ENCODE assay signal across 7 mouse cellular contexts in genomic region chr11:115514238-115514663, GRCm38 (mm10). TPM values are rescaled to one million over a fixed set of nuclear protein-coding genes. Genes with fewer than 3 reads are reported as not detected.
A peak's percentile ranks its signal among the peaks of the same experiment; 100 is the strongest.
DNase-seq lines count a peak whose midpoint lies in the region; ATAC-seq lines count a peak whose summit lies in the region.

Gene Jpt1, minus strand, starts transcription at chr11:115514387.

- peak within 1 kb of the TSS; percentile 98 for H3K9ac ChIP-seq in embryonic facial prominence, embryonic 11.5 days (replicated peaks; ENCODE audit: low read length)
- peak within 1 kb of the TSS; percentile 100 for H3K9ac ChIP-seq in midbrain, embryonic 13.5 days (replicated peaks)

- H3K27me3 ChIP-seq in embryonic facial prominence, embryonic 11.5 days (ENCODE audit: control insufficient read depth, insufficient read depth, low read length), result no peaks in the 10 kb centered on the region
- no peaks in the 10 kb centered on the region for H3K27me3 ChIP-seq in limb, embryonic 10.5 days (ENCODE audit: low read depth, poor library complexity, severe bottlenecking)
- no peaks in the 10 kb centered on the region for H3K27me3 ChIP-seq in midbrain, embryonic 13.5 days

- peak within 1 kb of the TSS; percentile 100 for H3K4me3 ChIP-seq in embryonic facial prominence, embryonic 11.5 days (ENCODE audit: low read depth, low read length)
- peak within 1 kb of the TSS; percentile 98 for H3K4me3 ChIP-seq in limb, embryonic 10.5 days
- H3K4me3 ChIP-seq in midbrain, embryonic 13.5 days (replicated peaks), result peak within 1 kb of the TSS; percentile 100

- H3K36me3 ChIP-seq in embryonic facial prominence, embryonic 11.5 days (replicated peaks; ENCODE audit: control insufficient read depth, insufficient read depth, low read depth, low read length), result no peaks in the 10 kb centered on the region
- peaks cover 7% of the 10 kb centered on the region; the same call in 1 of the 2 replicates for H3K36me3 ChIP-seq in limb, embryonic 10.5 days
- H3K36me3 ChIP-seq in midbrain, embryonic 13.5 days, result no peaks in the 10 kb centered on the region

- WGBS in embryonic facial prominence, embryonic 11.5 days, result under 1% methylated on average over 24 of the region's 24 CpGs
- WGBS in limb, embryonic 10.5 days, result under 1% methylated on average over 24 of the region's 24 CpGs
- WGBS in midbrain, embryonic 13.5 days, result 0% methylated on average over 24 of the region's 24 CpGs

- H3K27ac ChIP-seq in embryonic facial prominence, embryonic 11.5 days (replicated peaks; ENCODE audit: low read depth, low read length), result peak within 1 kb of the TSS; percentile 80
- peak within 1 kb of the TSS; percentile 95 for H3K27ac ChIP-seq in limb, embryonic 10.5 days
- peak within 1 kb of the TSS; percentile 92 for H3K27ac ChIP-seq in midbrain, embryonic 13.5 days

- H3K4me1 ChIP-seq in embryonic facial prominence, embryonic 11.5 days (ENCODE audit: control insufficient read depth, insufficient read depth, low read length), result peaks cover 10% of the 10 kb centered on the region; the same call in 1 of the 2 replicates
- peaks cover 48% of the 10 kb centered on the region for H3K4me1 ChIP-seq in limb, embryonic 10.5 days
- peaks cover 35% of the 10 kb centered on the region for H3K4me1 ChIP-seq in midbrain, embryonic 13.5 days (replicated peaks)

- H3K4me2 ChIP-seq in embryonic facial prominence, embryonic 11.5 days (ENCODE audit: low read depth, low read length), result peak within 1 kb of the TSS; percentile 92
- peak within 1 kb of the TSS; percentile 76 for H3K4me2 ChIP-seq in midbrain, embryonic 13.5 days (replicated peaks)

- ATAC-seq in embryonic facial prominence, embryonic 11.5 days (replicated peaks; ENCODE audit: insufficient number of reproducible peaks, low FRiP score, low TSS enrichment, low read depth), result peak; percentile 92
- peak; percentile 82 for ATAC-seq in granulocyte monocyte progenitor cell, adult 5-6 weeks (replicated peaks; ENCODE audit: poor library complexity, severe bottlenecking)
- peak; percentile 96 for ATAC-seq in midbrain, embryonic 13.5 days

- peak; percentile 97 for DNase-seq in adrenal gland, postnatal 14 days
- DNase-seq in embryonic facial prominence, embryonic 11.5 days (ENCODE audit: low spot score), result peak; percentile 98
- peak; percentile 97 for DNase-seq in kidney, adult 11 months
- peak; percentile 94 for DNase-seq in limb, embryonic 10.5 days (ENCODE audit: low spot score)
- peak; percentile 95 for DNase-seq in spleen, adult 12 weeks (ENCODE audit: low spot score)

- no peaks in the 10 kb centered on the region for H3K9me3 ChIP-seq in embryonic facial prominence, embryonic 11.5 days (replicated peaks; ENCODE audit: control insufficient read depth, low read length)
- H3K9me3 ChIP-seq in limb, embryonic 10.5 days (replicated peaks), result no peaks in the 10 kb centered on the region
- H3K9me3 ChIP-seq in midbrain, embryonic 13.5 days, result no peaks in the 10 kb centered on the region

RNA-seq across cellular contexts. Expression of gene Jpt1, which starts in this region (rescaled TPM):
- 99.8 and 101 TPM in 2 replicates for total RNA-seq in adrenal gland, postnatal 14 days (2021)
- 654 and 692 TPM in 2 replicates for polyA plus RNA-seq in embryonic facial prominence, embryonic 11.5 days (2014; fragmentation: Nextera tagmentation; extraction: Ambion mirVana)
- 100 and 137 TPM in 2 replicates for total RNA-seq in granulocyte monocyte progenitor cell, adult 5-6 weeks (2014; fragmentation: Nextera tagmentation)
- total RNA-seq in granulocyte monocyte progenitor cell, adult 5-6 weeks (2017), result 136 and 149 TPM in 2 replicates
- 483 and 492 TPM in 2 replicates for polyA plus RNA-seq in limb, embryonic 10.5 days (2016; fragmentation: Nextera tagmentation; extraction: Ambion mirVana)
- 1,462 and 1,532 TPM in 2 replicates for polyA plus RNA-seq in midbrain, embryonic 13.5 days (2015; fragmentation: Nextera tagmentation; extraction: Ambion mirVana)

Comparison
In these comparisons a context has a peak if more than half of its experiments do, and no peak if none do; other contexts are left out.
1. Peak in every context shown above with its lines: DNase-seq, ATAC-seq, H3K4me3 ChIP-seq and H3K27ac ChIP-seq.